Mouse (Mus musculus): Measurements from ENCODE around the gene Bcar1. TPM values are rescaled to one million over a fixed set of nuclear protein-coding genes. Genes with fewer than 3 reads are reported as not detected.

Gene Bcar1
- polyA plus RNA-seq, 1 experiment from 2014 or later: 40.2 TPM

DNA sequence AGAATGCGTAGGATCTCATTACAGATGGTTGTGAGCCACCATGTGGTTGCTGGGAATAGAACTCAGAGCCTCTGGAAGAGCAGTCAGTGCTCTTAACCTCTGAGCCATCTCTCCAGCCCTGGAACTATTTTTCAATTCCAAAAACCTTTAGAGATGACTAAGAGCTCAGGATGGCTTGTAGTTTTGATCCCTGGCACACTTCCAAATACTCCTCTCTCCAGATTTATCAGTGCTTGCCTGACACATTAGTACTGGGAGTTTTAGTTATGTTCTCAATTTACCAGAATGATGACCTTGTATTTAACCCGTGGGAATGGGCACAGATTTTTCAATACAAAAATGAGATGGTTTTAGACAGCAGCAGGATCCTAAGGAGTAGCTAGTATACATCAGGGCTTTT, 76.9 kb downstream of the Bcar1 start:
- Histone ChIP-seq H3K36me3 (peaks cover 41% of the 10 kb centered on the region), H3K4me1 (no peaks in the 10 kb centered on the region)
- no peak for ATAC-seq (ENCODE audit: insufficient number of reproducible peaks, low FRiP score, low TSS enrichment, low read depth)

GRCm38 (mm10) chr8:111662473-111662872, 81.1 kb downstream of the Bcar1 start:
- ATAC-seq (ENCODE audit: insufficient number of reproducible peaks, low FRiP score, low TSS enrichment, low read depth): no peak
- no peaks in the 10 kb centered on the region for H3K27me3 ChIP-seq
- H3K27ac ChIP-seq (replicated peaks): no peak overlapping the region
- no peak overlapping the region for H3K4me2 ChIP-seq (replicated peaks)
- H3K4me3 ChIP-seq (replicated peaks): no peak overlapping the region
- WGBS: 87% methylated on average over 3 of the region's 3 CpGs
- no peak overlapping the region for H3K9ac ChIP-seq
- no peaks in the 10 kb centered on the region for H3K4me1 ChIP-seq
- peaks cover 28% of the 10 kb centered on the region for H3K36me3 ChIP-seq
- no peaks in the 10 kb centered on the region for H3K9me3 ChIP-seq (replicated peaks)

More for the DNA sequence above, 76.9 kb downstream of the Bcar1 start:
- Histone ChIP-seq H3K4me2 (replicated peaks) (no peak overlapping the region), H3K9ac (no peak overlapping the region), H3K27me3 (no peaks in the 10 kb centered on the region), H3K4me3 (replicated peaks) (no peak overlapping the region), H3K9me3 (replicated peaks) (no peaks in the 10 kb centered on the region), H3K27ac (replicated peaks) (no peak overlapping the region)
- 79% methylated on average over 2 of the region's 2 CpGs for WGBS

Small RNA genes lying within 50 kb of the gene (microRNA-seq; reads per million reads assigned to microRNA genes)
- gene Mir7076 (ENCODE audit: borderline number of aligned reads): not detected

Other genes with a start within 250 kb of the Bcar1 start
- gene Wdr59, start 221.7 kb downstream of the Bcar1 start, polyA plus RNA-seq (2015; fragmentation: Nextera tagmentation; extraction: Ambion mirVana): 6.8 and 7.0 TPM in 2 replicates
- gene Znrf1, start 207.7 kb downstream of the Bcar1 start, polyA plus RNA-seq (2015; fragmentation: Nextera tagmentation; extraction: Ambion mirVana): 41.1 and 42.7 TPM in 2 replicates
- gene Ldhd, start 113.4 kb downstream of the Bcar1 start, polyA plus RNA-seq (2015; fragmentation: Nextera tagmentation; extraction: Ambion mirVana): 0.68 and 0.99 TPM in 2 replicates
- gene Zfp1, start 100.4 kb downstream of the Bcar1 start, polyA plus RNA-seq (2015; fragmentation: Nextera tagmentation; extraction: Ambion mirVana): 22.3 and 25.9 TPM in 2 replicates
- gene Ctrb1, start 52.8 kb downstream of the Bcar1 start, polyA plus RNA-seq (2015; fragmentation: Nextera tagmentation; extraction: Ambion mirVana): 0.32 TPM in 1 of 2 replicates, not detected in the other
- 217 and 219 TPM in 2 replicates for gene Cfdp1, start 110.5 kb upstream of the Bcar1 start, polyA plus RNA-seq (2015; fragmentation: Nextera tagmentation; extraction: Ambion mirVana)
- 7.3 and 9.3 TPM in 2 replicates for gene Tmem170, start 132.9 kb upstream of the Bcar1 start, polyA plus RNA-seq (2015; fragmentation: Nextera tagmentation; extraction: Ambion mirVana)
- gene Chst5, start 166.6 kb upstream of the Bcar1 start, polyA plus RNA-seq (2015; fragmentation: Nextera tagmentation; extraction: Ambion mirVana): 5.1 and 5.8 TPM in 2 replicates
- 18.8 and 22.4 TPM in 2 replicates for gene Tmem231, start 190.1 kb upstream of the Bcar1 start, polyA plus RNA-seq (2015; fragmentation: Nextera tagmentation; extraction: Ambion mirVana)
- 173 and 189 TPM in 2 replicates for gene Gabarapl2, start 196.9 kb upstream of the Bcar1 start, polyA plus RNA-seq (2015; fragmentation: Nextera tagmentation; extraction: Ambion mirVana)
- 8.3 and 10.1 TPM in 2 replicates for gene Adat1, start 248.5 kb upstream of the Bcar1 start, polyA plus RNA-seq (2015; fragmentation: Nextera tagmentation; extraction: Ambion mirVana)